Mouse (Mus musculus) 3134 (cell line): ENCODE measurements around the gene Tas2r121.
"Not testable (repeated sequence)": the region's sequence is repeated elsewhere in the genome, so short reads cannot be mapped to it uniquely, and the experiment has no call there.

Experiments
- DNase-seq: peaks from one replicate; pipeline ENCODE4 v3.0.0-alpha.2; 2011; ENCODE audit warnings: low spot score; ENCODE audit not compliant: insufficient read length; ENCODE audit errors: extremely low read depth

The Tas2r121 gene

DNA sequence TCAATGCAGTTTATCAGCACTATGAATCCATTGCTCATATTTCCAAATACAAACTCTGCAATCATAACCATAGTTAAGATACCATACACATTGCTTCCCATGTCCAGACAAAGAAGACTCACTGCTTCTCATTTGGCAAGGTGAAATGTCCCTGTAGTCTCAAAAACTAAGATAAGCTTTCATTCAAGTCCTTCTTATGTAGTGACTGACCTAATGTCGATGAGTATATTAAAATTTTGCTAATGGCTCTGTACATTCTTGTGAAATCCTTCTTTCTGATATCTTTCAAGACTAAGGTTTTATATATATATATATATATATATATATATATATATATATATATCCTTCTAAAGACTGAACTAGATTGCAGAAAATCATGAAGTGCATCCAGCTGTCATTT lies at the start of gene Tas2r121:
TSS of gene Tas2r121 (minus strand) at position 101 of the 400 bp plus-strand sequence.
- no peak for DNase-seq

DNA sequence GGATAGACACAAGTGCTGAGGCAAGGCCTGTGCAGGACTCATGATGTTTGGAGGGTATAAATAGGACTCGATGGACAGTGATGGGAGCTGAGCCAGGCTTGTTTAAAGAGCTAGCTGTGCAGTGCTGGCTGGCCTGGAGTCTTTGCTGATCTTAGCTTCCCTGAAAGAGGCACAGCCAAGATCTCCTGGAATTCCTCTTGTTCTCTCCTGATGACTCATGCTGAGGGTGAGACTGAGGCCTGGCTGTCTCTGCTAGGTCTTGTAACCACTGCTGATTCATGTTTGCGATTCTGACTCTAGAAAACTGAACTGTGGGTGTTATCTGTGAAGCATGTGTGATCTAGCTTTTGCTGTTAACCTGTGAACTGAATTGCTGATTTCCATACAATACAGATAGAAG lies 49.4 kb upstream of the Tas2r121 start:
- DNase-seq = peak; percentile 30

DNA sequence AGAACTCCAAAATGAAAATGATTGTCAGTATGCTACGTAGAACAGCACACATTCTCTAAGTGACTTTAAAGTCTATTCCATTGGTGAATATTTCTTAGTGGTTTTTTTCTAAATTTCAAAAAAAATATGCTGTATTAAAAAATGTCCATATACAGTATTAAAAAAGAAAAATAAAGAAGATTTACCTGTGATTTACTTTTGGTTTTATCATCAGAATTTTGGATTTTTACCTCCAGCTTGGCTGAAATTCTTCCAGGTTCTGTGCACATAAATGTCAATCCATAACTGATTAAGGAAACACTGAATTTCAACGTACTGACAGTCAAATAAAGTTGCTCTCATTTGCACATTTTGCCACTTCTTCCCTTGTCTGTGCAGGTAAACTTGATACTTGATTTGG lies 37.1 kb upstream of the Tas2r121 start, which contains the start of gene Tas2r115:
TSS of gene Tas2r115 (minus strand) at position 101 of the 400 bp plus-strand sequence.
- no peak for DNase-seq

DNA sequence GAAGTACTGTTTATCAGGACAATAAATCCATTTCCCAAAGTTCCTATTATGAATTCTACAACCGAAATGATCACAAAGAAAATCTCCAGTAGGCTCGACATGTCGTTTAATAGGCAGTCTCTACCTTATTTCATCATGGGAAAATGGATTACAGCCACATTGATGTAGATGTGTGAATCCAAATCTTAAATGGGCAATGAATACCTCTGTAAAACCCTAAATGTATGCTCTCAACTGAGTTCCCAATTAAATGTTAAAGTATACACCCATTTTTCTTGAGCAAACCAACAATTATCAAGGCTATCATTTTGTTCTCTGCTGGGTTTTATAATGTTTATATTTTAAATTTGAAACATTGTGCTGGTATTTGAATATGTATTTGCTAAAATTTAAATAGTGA lies 11.0 kb upstream of the Tas2r121 start, which contains the start of gene Tas2r122:
TSS of gene Tas2r122 (minus strand) at position 101 of the 400 bp plus-strand sequence.
- DNase-seq = no peak

DNA sequence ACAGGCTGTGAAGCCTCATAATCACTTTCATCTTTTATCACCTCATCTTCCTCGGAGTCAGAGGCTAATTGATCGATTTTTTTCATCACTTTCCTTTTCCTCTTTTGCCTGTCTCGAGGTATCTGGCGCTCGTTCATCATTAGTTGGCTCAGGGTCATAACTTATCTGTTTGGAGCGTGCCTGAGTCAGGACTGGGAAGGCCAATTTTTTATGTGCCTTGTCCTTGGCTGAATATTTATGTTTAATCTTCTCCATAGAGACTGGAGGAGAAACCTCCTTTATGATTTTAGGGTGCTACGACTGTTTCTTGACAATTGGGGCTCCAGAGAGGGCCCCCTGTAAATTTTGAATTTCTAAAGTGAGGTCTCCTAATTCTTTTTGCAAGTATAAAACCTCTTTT lies 9.2 kb downstream of the Tas2r121 start:
- not testable (repeated sequence) for DNase-seq

DNA sequence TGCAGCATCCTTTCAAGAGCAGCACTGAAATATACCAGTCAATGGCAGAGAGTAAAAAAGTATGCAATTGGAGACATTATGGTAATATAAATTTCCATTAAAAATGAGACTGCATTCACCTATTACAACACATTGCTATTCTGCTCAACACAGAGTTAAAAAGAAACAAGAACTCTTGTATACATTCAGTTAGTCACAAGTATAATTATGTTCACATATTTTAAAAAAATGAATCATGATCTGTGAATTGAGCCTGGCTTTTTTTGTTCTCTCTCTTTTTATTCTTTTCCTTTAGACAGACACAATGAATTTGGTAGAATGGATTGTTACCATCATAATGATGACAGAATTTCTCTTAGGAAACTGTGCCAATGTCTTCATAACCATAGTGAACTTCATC lies 44.2 kb downstream of the Tas2r121 start, which contains the start of gene Tas2r120:
TSS of gene Tas2r120 (plus strand) at position 301 of the 400 bp plus-strand sequence.
- no peak for DNase-seq

DNA sequence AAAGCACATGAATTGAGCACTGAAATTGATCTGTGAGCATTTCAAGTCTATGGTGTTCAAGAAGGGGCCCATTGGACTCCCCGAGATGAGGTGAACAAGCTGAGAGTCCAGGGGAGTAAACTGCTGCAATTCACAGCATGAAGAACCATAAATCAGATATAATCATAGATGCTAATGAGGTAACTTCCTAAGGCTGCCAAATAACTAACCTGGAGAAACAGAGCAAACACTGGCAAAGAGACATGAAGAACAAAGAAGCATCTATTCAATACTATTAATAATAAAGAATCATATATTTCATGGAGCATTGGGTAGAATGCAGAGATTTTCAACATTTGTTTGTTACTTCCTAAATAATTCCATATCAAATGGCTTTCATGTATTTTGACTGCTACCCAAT lies 49.4 kb downstream of the Tas2r121 start, which contains the start of gene A630073D07Rik:
TSS of gene A630073D07Rik (minus strand) at position 101 of the 400 bp plus-strand sequence.
- no peak for DNase-seq
